Mouse (Mus musculus): ENCODE data around the gene Srcin1.

The Srcin1 gene

DNA sequence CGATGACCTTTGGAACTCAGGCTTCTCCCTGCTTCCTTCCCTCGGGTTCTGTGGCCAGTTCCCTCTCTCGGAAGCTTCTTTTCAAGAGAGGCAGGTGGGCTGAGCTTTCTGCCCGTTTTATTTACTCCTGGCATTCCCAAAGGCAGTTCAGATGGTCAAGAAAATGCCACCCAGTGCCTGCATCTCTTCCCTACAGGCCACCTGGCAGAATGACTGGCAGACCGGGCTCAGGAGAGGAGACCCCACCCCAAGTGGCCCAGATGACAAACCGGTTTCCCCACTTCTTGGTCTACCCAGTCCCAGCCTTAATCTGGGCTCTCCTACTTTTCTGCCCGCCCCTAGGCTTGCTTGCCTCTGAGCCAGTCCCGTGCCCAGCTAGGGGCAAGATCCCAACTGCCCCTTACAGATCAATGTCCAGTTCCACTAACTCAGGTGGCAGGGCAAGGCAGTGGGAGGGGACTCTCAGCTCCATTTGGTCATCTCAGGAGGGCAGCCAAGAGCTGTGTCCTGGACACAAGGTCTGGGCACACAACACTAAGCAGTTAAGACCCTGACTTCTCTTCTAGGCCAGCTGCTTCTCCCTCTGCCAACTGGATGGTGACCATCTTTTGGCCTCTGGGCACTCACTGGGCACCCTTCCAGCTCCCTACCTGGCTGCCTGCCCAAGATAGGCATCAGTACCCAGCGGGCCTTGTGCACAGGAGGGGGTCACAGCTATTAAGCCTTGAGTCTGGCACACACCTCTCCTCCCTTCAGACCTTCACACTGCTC, at the start of gene Srcin1:
Srcin1 (minus strand) TSS at position 51 of the 771 bp plus-strand sequence.
- peak; percentile 47 to 69 for DNase-seq

DNA sequence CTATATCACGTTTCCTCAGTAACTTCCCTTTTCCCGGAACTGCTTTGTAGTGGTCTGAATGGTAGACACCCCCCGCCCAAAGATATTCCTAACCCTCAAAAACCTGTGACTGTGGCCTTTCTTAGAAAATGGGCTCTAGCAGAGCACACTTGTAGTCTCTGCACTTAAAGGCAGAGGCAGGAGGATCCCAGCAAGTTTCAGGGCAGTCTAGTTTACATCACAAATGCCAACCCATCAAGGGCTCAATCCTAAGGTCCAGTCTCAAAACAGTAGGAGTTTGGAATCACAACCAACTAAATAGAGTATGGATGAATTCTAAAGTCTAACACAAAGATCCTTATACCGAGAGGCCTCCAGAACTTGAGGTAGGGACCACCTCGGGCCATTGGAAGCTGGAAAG, 49.6 kb upstream of the Srcin1 start:
- no peak for DNase-seq

DNA sequence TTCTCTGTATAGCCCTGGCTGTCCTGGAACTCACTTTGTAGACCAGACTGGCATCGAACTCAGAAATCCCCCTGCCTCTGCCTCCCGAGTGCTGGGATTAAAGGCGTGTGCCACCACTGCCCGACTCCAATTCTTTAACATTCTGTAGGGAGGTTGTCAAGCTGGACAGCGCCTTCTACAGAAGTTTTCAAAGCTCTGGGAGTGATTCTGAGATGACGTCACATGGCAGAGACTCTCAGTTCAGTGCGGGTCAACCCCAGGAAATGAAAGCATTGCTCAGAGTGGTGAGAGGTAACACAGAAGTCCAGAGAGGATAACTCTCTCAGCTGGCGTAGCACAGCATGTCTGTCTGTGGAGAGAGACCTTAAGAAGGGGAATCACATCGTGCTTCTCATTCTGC, 47.2 kb upstream of the Srcin1 start:
- no peak for DNase-seq

DNA sequence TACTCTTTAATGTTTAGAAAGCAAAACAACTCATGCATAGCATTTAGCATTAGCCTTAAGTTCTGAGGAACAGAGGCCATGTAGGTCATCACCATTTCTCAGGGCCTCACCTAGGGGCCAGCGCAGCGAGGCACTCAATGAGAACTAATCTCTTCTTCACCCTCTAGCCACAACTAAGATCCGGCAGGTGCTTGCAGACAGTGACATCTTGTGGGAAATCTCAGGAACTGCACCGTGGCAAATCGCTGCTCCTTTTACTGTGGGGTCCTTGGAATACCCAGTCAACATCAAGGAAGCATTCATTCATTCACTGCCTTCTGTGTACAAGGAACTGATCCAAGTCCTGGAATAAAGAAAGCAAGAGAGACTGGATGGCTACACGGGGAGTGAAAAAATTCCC, 46.5 kb upstream of the Srcin1 start:
- peak; percentile 66 to 81 for DNase-seq

DNA sequence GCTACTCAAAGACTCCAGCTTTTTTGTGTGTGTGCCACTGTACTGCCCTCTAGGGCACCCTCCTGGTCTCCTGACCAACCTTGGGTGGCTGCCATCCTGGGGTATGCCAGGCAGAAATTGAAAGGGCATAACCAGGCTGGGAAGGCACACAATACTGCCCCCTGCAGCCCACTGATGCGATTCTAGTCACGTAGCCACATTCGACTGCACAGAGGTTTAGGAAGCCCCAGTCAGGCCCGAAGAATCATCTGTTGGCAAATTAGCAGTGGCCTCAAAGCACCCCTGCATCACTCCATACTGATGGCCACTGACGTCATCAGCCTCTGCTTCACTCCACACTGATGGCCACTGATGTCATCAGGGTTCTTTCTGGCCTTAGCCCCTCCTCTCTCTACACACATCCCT, 43.4 kb upstream of the Srcin1 start:
- DNase-seq, result peak; percentile 81

DNA sequence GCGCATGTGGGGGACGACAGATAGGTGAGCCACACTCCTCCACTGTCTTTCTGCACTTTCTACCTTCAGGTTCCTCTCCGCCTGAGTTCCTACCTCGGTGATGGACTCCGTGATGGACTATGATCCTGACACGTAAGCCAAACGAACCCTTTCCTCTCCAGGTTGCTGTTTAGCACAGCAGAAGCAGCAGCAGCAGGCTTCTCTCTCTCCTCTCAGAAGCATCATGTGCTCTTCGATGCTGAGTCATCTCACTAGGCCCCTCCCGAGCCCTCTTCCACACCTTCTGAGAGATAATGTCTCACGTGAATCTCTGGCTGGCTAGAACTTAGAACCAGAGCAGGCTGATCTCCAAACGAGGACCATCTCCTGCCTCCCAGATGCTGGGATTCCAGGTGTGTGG, 42.4 kb upstream of the Srcin1 start:
- no peak for DNase-seq

DNA sequence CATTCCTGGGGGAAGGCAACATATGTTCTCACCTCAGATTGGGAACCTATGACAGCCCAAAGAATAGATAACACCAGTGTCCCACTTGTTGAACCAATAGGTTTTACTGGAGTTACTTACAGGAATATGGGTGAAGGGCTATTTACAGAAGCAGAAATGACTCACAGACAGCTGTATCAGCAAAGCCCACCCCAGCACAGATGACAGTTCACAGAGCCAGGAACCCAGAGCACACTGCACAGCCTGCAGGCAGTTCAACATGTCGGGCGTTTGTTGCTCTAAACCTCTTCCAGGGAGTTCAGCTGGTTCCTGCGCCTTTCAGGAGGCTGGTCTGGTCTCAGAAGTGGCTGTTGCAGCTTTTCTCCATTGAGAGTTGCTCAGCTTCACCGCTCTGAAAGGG, 39.3 kb upstream of the Srcin1 start:
- no peak for DNase-seq

DNA sequence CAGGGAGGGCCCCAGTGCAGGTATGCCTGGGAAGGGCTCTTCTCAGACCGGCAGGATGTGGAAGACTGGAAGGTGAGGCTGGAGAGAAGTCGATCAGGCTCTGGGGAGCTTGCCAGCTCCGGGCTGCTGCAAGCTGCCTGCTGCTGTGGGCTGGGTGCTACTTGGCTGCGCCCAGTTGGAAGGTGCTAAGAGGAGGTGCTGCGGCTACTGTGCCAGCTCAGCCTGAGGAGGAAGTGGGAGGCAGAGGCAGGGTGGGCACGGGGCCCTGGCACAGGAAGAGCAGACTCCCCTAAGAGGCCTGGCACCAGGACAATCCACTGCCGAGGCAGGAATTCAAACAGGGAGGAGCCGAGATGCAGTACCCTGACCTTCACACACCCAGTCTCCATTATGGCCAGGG, 35.1 kb upstream of the Srcin1 start:
- peak in 1 of 2 experiments; percentile 63 for DNase-seq

DNA sequence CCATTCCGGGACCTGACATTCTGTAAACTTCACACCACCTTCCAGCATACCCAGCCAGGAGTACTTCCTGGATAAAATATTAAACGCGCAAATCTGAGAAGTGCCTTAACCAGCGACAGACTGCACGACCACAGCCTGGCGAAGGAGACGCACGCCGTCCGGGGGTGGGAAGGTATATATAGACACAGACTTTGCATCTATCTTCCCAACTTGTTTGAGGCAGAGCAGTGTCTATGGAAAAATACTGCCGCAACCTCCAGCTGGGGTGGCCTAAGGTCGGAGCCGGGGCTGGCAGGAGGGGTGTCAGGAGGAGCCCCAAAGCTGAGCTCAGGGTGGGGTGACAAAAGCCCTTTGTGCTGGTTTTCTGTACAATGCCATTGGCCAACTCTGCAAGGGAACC, 33.8 kb upstream of the Srcin1 start:
- no peak for DNase-seq

DNA sequence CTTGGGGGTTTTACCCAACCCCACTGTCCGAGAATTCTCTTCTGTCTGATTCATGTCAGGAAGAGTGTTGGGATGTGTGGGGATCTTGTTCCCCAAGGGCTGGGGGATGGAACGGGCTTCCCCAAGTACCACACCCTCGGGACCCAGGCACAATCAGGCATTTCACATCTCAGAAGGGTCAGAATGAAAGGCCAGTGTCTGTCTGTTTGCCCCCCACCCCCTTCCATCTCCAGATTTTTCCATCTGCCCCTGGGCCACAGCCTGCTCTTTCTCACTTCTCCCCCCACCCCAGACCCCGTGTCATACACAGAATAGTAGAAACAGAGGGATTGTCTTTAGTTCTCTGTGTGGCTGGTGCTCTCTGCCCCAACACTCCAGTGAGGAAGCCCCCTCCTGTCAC, 32.9 kb upstream of the Srcin1 start:
- no peak for DNase-seq

DNA sequence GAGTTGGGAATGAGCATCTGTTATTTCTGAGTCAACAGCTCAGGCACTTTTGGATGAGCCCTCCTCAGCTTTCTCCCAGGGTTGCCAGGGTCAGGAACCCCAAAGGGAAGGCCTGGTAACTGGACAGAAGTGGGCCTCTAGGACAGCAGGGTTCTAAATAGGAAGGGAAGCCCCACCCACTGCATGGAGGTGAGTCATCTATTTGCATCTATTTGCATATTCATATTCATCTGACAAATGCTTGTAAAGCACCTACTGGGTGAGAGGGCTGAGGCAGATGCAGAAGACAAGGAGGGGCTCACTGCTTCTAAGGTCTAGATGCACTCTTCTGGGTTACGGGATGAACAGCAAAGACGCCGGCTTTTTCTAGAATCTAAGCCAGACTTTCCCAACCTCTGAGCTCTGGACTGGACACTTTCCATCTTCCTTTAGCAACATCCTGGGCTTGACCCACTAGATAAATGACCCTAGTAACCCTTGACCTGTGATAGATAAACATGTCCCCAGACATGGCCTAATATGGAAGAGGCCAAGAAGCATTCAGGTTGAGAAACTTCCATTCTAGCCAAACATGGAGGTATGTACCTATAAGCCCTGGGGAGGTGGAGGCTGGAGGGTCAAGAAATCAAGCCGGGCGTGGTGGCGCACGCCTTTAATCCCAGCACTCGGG, 31.2 kb upstream of the Srcin1 start:
- no peak for DNase-seq

DNA sequence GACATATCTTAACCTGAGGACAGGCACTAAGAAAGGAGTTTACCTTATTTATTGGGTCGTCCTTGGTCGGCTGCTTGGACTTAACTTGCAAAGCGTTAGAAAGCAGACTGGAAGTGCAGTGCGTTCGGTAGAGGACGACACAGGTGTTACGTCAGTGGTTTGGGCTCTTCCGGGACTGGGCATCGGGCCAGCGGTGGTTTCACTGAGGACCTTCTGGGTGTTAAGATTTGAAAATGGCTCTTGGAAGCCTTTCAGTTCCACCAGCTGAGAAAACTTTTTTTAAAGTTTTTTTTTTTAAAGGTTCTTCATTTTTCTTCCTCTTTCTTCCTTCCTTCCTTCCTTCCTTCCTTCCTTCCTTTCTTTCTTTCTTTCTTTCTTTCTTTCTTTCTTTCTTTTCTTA, 27.9 kb upstream of the Srcin1 start:
- peak; percentile 76 to 83 for DNase-seq

DNA sequence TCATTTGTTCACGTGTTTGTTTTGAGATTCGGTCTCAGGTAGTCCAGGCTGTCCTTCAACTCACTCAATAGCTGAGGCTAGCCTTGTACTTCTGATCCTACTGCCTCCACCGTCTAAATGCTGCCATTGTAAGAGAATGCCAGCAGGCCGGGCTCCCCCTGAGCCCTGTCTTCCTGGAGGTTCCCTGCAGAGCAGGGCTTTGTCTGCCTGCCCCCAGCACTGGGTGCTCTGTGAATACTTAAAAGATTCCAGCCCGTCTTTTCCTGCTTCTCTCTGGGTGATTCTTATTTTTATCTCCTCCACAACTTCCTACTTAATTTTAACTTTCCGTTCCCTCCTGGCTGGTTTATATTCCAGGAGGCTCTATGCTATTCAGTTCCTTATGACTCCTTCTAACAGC, 26.2 kb upstream of the Srcin1 start:
- DNase-seq, result no peak

DNA sequence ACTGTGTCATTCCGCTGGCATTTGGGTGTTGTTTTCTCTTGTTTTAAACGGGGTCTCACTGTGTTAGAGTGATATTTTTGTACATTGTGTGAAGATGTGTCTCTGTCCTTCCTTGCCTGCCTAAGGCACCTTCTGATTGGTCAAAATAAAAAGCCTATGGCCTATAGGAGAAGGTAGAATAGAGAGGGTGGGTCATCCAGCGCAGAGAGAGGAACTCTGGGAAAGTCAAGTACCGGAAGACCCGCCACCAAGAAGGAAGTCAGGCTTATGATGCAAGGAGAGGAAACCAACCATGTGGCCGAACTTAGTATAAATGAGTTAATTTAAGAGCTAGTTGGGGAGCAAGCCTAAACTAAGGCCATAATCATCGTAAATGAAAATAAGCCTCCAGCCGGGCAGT, 23.1 kb upstream of the Srcin1 start:
- no peak for DNase-seq

DNA sequence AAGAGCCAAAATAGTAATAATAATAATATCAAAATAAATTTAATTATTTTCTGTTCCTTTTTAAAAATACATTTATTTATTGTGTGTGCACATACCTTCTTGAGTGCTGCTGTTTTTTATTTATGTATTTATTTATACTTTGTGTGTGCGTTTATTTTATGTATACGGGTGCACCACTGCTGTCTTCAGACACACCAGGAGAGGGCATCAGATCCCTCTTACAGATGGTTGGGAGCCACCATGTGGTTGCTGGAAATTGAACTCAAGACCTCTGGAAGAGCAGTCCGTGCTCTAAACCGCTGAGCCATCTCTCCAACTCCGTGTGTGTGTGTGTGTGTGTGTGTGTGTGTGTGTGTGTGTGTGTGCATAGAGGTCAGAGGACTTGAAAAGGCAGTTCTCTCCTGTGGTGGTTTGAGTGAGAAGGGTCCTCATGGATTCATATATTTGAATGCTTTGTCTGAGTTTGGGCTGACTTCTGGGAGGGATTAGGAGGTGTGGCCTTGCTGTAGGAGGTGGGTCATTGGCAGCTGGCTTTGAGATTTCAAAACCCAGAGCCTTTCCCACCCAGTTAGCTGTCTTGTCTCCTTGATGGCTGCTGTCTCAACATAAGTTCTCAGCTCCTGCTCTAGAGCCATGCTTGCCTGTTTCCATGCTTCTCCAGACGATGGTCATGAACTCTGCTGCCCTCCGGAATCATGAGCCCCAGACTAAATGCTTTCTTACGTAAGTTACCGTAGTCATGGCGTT, 22.1 kb upstream of the Srcin1 start:
- no peak for DNase-seq

DNA sequence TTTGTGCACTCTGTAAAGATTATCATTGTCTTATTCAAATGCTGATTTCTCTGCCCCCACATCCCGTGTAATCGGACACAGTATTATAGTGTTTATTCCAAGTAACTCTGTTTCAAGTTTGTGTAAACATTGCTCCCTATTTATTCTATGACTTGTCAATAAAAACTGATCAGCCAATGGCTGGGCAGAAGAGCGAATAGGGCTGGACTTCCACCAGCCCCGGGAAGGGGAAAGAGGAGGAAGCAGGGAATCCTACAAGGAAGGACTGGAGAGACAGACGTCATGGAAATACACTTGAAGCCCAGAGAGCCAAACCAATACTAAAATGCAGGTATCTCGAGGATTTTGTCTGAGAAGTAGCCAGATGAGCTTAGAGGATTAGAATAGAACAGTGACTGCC, 18.1 kb upstream of the Srcin1 start:
- peak; percentile 59 to 61 for DNase-seq

DNA sequence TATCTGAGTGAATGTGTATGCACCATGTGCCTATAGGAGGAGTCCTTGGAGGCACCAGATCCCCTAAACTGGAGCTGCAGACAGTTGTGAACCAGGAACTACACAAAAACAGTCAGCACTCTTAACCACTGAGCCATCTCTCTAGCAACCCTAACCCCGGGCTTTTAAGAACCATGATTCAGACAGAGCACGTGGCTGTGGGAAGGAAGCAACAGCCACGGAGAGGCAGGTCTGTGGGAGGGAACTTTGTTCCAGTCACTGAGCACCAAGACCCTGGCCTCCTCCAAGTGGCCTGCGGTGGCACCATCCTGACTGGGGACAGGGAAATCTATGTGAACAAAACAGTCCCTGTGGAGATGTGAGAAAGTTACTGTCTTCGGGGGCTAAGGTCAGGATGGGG, 15.9 kb upstream of the Srcin1 start:
- DNase-seq, result no peak

DNA sequence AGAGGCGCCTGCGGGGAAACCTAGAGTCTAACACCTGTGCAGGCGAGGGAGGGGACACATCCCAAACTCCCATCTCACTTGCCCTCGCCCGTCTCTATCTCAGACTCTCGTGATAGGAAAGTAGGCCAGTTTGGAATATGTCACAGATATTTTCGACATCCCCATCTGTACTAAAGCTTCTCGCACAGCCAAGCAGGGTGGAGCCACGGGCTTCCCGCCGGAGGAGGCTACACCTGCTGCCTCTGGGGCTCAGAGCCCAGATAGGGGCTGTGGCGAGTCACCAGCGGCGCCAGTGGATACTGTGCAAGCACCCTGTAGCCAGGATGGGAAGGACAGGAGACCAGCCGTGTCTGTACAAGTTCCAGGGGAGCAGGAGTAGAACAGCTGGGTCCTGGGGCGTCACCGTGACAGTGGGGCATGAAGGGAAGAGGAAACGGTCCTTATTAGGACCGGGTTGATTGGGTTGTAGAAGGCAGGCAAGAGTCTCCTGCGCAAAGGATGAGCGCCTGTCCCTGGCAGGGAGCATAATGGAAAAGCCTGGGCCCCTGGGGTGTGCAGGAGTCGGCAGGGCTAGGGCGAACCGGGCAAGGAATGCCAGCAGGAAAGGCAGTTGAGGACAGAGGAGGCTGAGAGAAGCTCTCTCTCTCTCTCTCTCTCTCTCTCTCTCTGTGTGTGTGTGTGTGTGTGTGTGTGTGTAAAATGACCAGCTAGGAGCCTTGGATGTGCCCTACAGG, 14.4 kb upstream of the Srcin1 start:
- no peak for DNase-seq

DNA sequence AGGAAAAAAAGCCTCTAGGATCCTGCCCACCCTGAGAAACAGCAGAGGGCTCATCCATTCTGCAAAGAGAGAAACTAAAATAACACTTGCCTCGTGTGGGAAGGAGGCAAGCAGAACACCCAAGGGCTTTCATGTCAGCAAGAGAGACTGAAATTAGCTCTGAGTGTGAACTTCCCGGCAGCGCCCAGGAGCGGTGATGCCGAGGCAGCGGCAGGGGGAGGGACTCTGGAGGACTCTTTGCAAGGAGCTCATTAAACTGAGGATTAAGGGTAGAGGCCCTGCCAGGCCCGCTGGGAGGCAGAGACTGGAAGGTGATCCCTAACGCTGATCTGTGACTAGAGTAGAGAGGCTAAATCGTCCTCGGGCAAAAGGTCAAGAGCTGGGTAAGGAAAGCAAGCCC, 13.2 kb upstream of the Srcin1 start:
- peak; percentile 39 to 48 for DNase-seq

DNA sequence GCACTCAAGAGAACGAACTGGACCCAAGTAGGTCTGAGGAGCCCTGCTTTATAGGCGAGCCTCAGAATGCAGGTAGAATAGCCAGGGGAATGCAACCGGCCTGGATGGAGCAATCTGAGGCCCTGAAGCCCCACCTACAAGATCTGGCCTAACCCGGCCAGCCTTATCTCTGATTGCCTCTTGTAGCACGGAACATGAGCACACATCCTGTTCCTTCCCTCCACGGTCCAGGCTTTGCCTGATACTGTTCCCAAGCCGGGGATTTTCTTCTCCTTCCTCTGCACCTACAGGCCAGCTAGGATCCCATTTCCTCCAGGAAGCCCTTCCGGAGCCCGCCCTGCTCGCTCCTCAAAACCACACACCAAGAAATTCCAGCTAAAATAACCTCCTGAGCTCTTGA, 9.9 kb upstream of the Srcin1 start:
- DNase-seq, result peak; percentile 72 to 87

DNA sequence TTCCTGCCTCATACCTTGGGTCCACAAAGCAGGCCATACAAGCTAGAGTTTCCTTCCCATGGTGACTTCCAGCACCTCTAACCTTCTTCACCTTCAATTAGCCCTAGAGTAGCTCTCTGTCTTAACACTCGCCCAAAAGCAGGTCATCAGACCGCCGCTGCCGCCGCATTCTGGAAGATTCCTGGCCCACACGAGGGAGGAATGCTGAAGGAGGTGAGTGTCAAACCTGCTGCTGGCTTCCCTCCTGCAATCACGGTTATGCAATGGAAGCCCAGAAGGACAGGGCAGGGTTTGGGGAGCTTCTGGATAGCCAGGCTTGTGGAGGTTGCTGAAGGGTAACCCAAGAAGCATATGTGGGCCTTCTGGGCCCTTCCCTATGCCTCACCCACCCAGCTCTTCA, 8.5 kb upstream of the Srcin1 start:
- DNase-seq, result peak in 1 of 2 experiments; percentile 55

DNA sequence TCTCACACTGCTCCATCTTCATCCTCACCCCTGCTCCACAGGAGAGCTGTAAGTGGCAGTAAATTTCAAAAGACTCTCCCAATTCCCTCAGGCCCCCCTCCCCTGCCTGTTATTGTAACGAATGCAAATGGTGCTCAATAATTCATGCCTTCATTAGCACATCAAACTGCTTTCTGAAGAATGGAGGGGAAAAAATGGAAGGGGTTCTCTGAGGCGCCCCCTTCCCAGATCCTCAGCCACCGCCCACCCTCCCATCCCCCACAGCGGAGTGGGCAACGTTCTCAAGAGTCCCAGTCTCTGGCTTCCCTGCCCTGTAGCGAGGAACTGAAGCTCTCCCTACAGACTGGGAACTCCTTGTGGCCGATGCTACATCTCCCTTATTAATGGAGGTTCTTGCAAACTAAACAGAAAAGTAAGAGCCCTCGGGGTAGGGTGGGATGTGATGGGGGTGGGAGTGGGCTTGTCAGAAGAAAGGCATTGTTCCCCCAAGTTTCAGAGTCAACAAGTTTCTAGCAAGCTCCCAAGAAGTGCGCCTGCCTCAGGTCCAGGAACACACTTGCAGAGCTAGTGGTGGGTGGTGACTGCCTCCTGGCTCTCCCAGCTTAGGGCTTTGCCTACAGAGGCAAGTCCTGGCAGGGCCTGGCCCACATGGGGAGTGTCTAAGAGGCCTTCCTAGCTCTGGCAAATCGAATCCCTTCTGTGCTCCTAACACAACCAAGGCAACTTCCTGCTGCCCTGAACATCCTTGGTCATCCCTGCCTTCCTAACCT, 3.3 kb upstream of the Srcin1 start:
- DNase-seq, result no peak
